Mouse (Mus musculus): ENCODE results near the gene Samd4b. TPM values are rescaled to one million over a fixed set of nuclear protein-coding genes. Genes with fewer than 3 reads are reported as not detected.

Gene Samd4b
- polyA plus RNA-seq, 1 experiment: 54.1 TPM

GRCm38 (mm10) chr7:28350155-28350883 is 247.6 kb downstream of the Samd4b start, which contains the start of gene Rps16:
Gene Rps16, plus strand, starts transcription at chr7:28350652.
- under 1% methylated on average over 50 of the region's 50 CpGs for WGBS
- DNase-seq: peak; percentile 98 to 99
- peaks cover 5% of the 10 kb centered on the region; the same call in 1 of the 2 replicates for H3K4me1 ChIP-seq (ENCODE audit: control insufficient read depth, insufficient read depth, low read length)
- H3K27me3 ChIP-seq (ENCODE audit: control insufficient read depth, insufficient read depth, low read length): no peaks in the 10 kb centered on the region
- TF ChIP-seq POLR2A (IDR thresholded peaks at IDR 0.05; ENCODE audit: borderline replicate concordance, insufficient read depth, low read length) (peak; percentile 83; the same call in 1 of the 2 replicates), CTCF (IDR thresholded peaks at IDR 0.05; ENCODE audit: borderline replicate concordance, insufficient read depth, low read depth, low read length) (no peak)
- H3K27ac ChIP-seq (ENCODE audit: insufficient read depth, low read length): peak within 1 kb of the TSS; percentile 83
- peak within 1 kb of the TSS; percentile 98 for H3K4me3 ChIP-seq (replicated peaks; ENCODE audit: insufficient read depth, low read depth, low read length)

Other genes with a start within 250 kb of the Samd4b start
- gene Rps16, start 247.5 kb downstream of the Samd4b start, polyA plus RNA-seq (2012; rRNA removed): 510 and 514 TPM in 2 replicates
- gene Plekhg2, start 225.5 kb downstream of the Samd4b start, polyA plus RNA-seq (2012; rRNA removed): 4.2 and 4.3 TPM in 2 replicates
- gene Zfp36, start 217.9 kb downstream of the Samd4b start, polyA plus RNA-seq (2012; rRNA removed): 3.7 and 3.9 TPM in 2 replicates
- gene Med29, start 205.4 kb downstream of the Samd4b start, polyA plus RNA-seq (2012; rRNA removed): 47.9 and 49.5 TPM in 2 replicates
- 104 and 124 TPM in 2 replicates for gene Paf1, start 205.2 kb downstream of the Samd4b start, polyA plus RNA-seq (2012; rRNA removed)
- 2.0 and 2.2 TPM in 2 replicates for gene Gmfg, start 160.7 kb downstream of the Samd4b start, polyA plus RNA-seq (2012; rRNA removed)
- gene Lrfn1, start 146.2 kb downstream of the Samd4b start, polyA plus RNA-seq (2012; rRNA removed): 39.6 and 41.5 TPM in 2 replicates
- gene Ifnl2, start 87.7 kb downstream of the Samd4b start, polyA plus RNA-seq (2012; rRNA removed): not detected in 2 replicates
- not detected in 2 replicates for gene Ifnl3, start 75.3 kb downstream of the Samd4b start, polyA plus RNA-seq (2012; rRNA removed)
- gene Sycn, start 57.3 kb downstream of the Samd4b start, polyA plus RNA-seq (2012; rRNA removed): not detected in 2 replicates
- 0.43 and 0.67 TPM in 2 replicates for gene Nccrp1, start 50.9 kb downstream of the Samd4b start, polyA plus RNA-seq (2012; rRNA removed)
- 8.3 and 8.5 TPM in 2 replicates for gene Pak4, start within 50 bp of the Samd4b start, polyA plus RNA-seq (2012; rRNA removed)
- gene Acp7, start 33.2 kb upstream of the Samd4b start, polyA plus RNA-seq (2012; rRNA removed): 0.90 and 1.4 TPM in 2 replicates
- 66.4 and 68.8 TPM in 2 replicates for gene Fbxo27, start 94.7 kb upstream of the Samd4b start, polyA plus RNA-seq (2012; rRNA removed)
- 6.7 TPM in 2 replicates for gene Fbxo17, start 118.7 kb upstream of the Samd4b start, polyA plus RNA-seq (2012; rRNA removed)
- gene Mrps12, start 143.7 kb upstream of the Samd4b start, polyA plus RNA-seq (2012; rRNA removed): 101 and 113 TPM in 2 replicates
- gene Sars2, start 143.8 kb upstream of the Samd4b start, polyA plus RNA-seq (2012; rRNA removed): 21.5 and 23.8 TPM in 2 replicates
- 1.6 and 3.1 TPM in 2 replicates for gene Ccer2, start 158.0 kb upstream of the Samd4b start, polyA plus RNA-seq (2012; rRNA removed)
- gene Sirt2, start 168.6 kb upstream of the Samd4b start, polyA plus RNA-seq (2012; rRNA removed): 282 and 298 TPM in 2 replicates
- gene Nfkbib, start 169.4 kb upstream of the Samd4b start, polyA plus RNA-seq (2012; rRNA removed): 39.6 and 40.0 TPM in 2 replicates
- gene Rinl, start 190.8 kb upstream of the Samd4b start, polyA plus RNA-seq (2012; rRNA removed): 3.0 and 3.1 TPM in 2 replicates
- gene Hnrnpl, start 210.4 kb upstream of the Samd4b start, polyA plus RNA-seq (2012; rRNA removed): 366 and 379 TPM in 2 replicates
- 106 and 115 TPM in 2 replicates for gene Ech1, start 227.1 kb upstream of the Samd4b start, polyA plus RNA-seq (2012; rRNA removed)
- 6.9 and 8.3 TPM in 2 replicates for gene Lgals4, start 235.7 kb upstream of the Samd4b start, polyA plus RNA-seq (2012; rRNA removed)